Mouse (Mus musculus) retina, embryonic 14.5 days (tissue): ENCODE results near the gene Cyp3a25.
"Not testable (repeated sequence)": the region's sequence is repeated elsewhere in the genome, so short reads cannot be mapped to it uniquely, and the experiment has no call there.

Source experiments
- DNase-seq: peaks from one replicate; pipeline ENCODE4 v3.0.0-alpha.2; 2015; ENCODE audit warnings: low spot score

Gene Cyp3a25

DNA sequence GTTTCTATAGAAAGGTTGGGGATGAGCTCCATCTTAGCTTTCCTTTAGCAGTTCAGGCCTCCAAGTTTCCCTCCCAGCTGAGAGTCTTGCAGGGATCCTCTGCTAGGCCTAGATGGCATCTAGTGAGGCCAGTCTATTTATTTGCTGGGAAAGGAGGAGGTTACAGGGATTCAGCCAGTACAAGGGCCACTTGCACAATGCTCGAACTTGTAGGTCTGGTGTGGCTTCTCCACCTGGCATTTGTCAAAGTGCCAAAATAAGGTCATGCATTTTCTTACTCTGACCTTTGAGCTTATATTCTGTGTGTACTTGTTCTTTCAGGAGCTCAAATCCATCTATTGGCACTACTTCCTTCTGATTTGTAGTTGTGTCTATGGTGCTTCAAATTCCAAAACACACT is at the start of gene Cyp3a25:
Gene Cyp3a25, minus strand, starts transcription at position 110 of the 400 bp plus-strand sequence.
- not testable (repeated sequence) for DNase-seq

- no peak for DNase-seq
Observed at GRCm38 (mm10) chr5:146021136-146021535, 11.7 kb upstream of the Cyp3a25 start.

DNA sequence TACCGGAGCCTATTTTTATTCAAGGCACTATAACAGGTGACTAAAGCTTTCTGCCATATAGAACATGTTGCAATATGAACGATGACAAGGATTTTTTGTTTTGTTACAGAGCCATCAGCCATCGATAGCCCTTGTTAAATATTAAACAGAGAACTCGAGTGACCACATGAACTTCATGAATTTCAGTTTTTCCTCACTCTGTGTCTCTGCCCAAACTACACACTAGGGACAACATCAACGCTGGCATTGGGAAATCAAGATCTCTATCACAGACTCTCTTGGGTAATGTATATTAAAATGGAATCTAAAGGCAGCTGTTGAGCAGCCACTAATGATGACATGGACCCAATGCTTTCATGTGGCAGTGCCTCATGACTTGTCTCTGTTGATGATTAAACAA is 8.9 kb upstream of the Cyp3a25 start:
- no peak for DNase-seq

DNA sequence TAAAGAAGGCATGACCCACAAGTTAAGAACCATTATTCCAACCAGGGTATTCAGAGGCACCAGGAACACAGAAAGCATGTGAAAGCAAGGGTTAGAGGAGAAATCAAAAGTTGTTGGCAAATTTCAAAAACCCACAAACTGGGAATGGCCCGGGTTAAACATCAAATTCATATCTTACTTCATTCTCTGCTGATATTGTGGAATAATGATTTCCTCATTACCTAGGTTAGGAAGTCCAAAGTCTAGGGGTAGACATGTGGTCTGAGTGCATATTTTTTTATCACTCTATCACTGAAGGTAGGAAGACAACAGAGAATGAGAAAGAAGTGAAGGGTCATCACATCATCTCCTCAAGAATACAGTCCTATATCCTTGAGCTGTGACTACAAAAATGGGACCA is 1.8 kb upstream of the Cyp3a25 start:
- no peak for DNase-seq

- DNase-seq: no peak
Observed at GRCm38 (mm10) chr5:145967080-145967479, 42.3 kb downstream of the Cyp3a25 start.
